Mouse (Mus musculus): Measurements from ENCODE around the gene BC052040. TPM values are rescaled to one million over a fixed set of nuclear protein-coding genes. Genes with fewer than 3 reads are reported as not detected.

Gene BC052040
- polyA plus RNA-seq, 1 experiment, result 4.5 TPM

DNA sequence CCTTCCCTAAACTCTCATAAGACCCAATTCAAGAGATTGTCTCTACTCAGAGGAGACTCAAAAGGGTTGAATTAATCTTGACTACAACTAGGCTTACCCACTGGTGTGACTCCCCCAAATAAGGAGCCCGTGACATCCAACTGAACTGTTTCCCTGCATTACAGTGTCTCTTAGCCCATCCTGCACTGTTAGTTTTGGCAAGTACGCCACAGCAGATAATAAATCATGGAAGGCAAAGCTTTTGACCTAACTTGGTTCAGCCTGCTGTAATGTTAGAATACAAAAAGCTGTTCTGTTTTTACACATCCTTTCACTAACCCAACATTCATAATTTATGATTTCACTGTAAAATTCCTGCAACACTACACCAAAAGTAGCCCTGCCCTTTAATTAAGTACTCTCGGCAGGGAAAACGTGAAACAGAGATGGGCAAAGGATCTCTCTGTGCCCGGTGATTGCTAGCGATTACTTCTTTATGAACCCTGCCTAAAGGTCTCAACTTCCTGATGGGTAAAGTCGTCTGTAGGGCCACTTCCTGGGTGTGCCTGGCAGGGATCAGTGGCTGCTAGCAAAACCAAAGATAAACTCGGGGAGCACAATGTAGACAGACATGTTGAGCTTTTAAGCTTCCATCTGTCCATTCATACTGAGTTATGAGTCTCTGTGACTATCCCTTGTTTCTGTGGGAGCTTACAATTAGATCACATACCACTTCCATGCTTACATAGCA, 194.1 kb downstream of the BC052040 start:
- peak overlapping the region; percentile 14 for H3ac ChIP-seq (ENCODE audit: control insufficient read depth, insufficient read length, low read depth)
- TF ChIP-seq MYOG (IDR thresholded peaks at IDR 0.05; ENCODE audit: control insufficient read depth, extremely low read depth, insufficient read length) (no peak), FOSL1 (IDR thresholded peaks at IDR 0.05; ENCODE audit: insufficient read depth, low read length, poor library complexity, severe bottlenecking) (no peak)

DNA sequence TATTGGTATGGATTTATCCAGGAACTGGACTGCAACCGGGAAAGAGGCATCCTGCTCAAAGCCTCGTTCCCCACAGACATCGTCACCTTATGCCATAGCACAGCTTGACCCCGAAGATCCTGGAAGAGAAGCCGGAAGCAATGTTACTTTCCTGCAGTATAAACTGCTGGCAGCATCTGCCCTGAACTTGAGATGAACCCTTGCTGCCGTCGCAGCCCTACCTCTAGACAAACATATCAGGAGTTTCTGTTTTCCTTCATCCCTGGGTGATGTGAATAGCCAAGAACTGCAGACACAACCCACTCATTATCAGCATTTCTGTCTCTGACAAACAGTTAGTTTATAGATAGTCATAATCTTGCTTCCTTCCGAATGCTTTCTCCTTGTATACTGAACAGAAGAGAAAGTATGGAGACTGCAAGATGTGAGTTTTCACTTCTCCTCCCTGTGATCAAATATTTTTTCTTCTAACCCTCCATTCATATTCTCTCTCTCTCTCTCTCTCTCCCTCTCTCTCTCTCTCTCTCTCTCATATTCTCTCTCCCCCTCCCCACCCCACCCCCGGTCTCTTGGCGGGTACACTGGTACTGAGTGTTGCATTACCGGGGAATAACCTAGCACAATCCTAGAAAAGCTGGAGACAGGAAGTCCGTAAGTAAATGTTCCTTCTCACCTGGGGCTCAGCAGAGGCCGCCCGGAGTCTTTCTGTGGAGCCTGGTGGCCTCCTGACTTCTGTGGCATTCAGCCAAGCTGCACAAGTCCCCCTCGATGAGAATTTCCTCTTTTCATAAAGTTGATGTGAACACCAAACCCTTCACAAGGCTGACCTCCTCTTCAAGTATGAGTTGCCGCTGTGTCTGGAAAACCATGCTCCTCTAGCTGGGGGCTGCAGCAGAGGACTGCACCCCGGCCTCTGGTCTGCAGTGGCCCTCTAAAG, 195.7 kb downstream of the BC052040 start:
- Histone ChIP-seq H3ac (ENCODE audit: control insufficient read depth, insufficient read length, low read depth) (no peak overlapping the region), H3K27me3 (ENCODE audit: control insufficient read depth, insufficient read depth, insufficient read length) (no peaks in the 10 kb centered on the region), H3K79me2 (ENCODE audit: control insufficient read depth, insufficient read depth) (no peaks in the 10 kb centered on the region), H3K4me3 (ENCODE audit: insufficient read depth, poor library complexity, severe bottlenecking) (no peak overlapping the region), H3K79me3 (ENCODE audit: low read depth) (no peaks in the 10 kb centered on the region), H3K36me3 (ENCODE audit: control insufficient read depth, insufficient read depth) (peaks cover 11% of the 10 kb centered on the region)
- no peak for TF ChIP-seq FOSL1 (IDR thresholded peaks at IDR 0.05; ENCODE audit: insufficient read depth, low read length, poor library complexity, severe bottlenecking)
- TF ChIP-seq MAX (IDR thresholded peaks at IDR 0.05), result no peak
- no peak for TF ChIP-seq MYOG (IDR thresholded peaks at IDR 0.05; ENCODE audit: control insufficient read depth, extremely low read depth, insufficient read length)
- TF ChIP-seq USF1 (IDR thresholded peaks at IDR 0.05; ENCODE audit: low read depth), result no peak

More for the DNA sequence above, 194.1 kb downstream of the BC052040 start:
- Histone ChIP-seq H3K36me3 (ENCODE audit: control insufficient read depth, insufficient read depth) (peaks cover 11% of the 10 kb centered on the region), H3K27me3 (ENCODE audit: control insufficient read depth, insufficient read depth, insufficient read length) (no peaks in the 10 kb centered on the region), H3K79me3 (ENCODE audit: low read depth) (no peaks in the 10 kb centered on the region), H3K4me3 (ENCODE audit: insufficient read depth, poor library complexity, severe bottlenecking) (no peak overlapping the region), H3K79me2 (ENCODE audit: control insufficient read depth, insufficient read depth) (no peaks in the 10 kb centered on the region)

DNA sequence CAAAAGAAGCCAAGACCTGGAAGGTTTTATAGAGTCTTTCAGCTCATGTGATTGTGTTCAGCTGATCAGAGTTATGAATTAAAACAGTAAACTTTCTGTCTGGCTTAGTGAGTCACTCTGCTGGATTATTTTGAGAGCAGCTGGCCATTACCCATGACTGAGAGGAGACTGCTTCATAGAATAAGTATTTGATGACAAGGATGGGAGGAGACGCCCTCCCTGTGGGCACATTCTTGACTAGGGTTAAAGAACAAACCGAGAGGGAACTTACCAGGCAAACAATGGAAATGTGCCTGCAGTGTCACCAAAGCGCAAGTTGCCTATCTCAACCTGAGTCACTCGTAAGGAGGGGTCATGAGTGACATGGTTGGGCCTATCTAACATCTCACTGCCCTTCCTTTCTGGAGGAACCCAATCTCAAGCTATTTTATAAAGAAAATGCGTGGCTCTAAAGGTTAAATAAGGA, 199.1 kb downstream of the BC052040 start:
- no peaks in the 10 kb centered on the region for H3K79me2 ChIP-seq (ENCODE audit: control insufficient read depth, insufficient read depth)
- H3ac ChIP-seq (ENCODE audit: control insufficient read depth, insufficient read length, low read depth), result no peak overlapping the region
- peak; percentile 70 for TF ChIP-seq MAX (IDR thresholded peaks at IDR 0.05)
- TF ChIP-seq MYOD1 (IDR thresholded peaks at IDR 0.05; ENCODE audit: control insufficient read depth, insufficient read length, low read depth), result peak; percentile 86
- no peak for TF ChIP-seq CTCF (IDR thresholded peaks at IDR 0.05; ENCODE audit: control insufficient read depth, insufficient read depth, insufficient read length)
- TF ChIP-seq USF1 (IDR thresholded peaks at IDR 0.05; ENCODE audit: low read depth), result peak; percentile 90
- no peak for TF ChIP-seq CEBPB (IDR thresholded peaks at IDR 0.05; ENCODE audit: low read depth)
- TF ChIP-seq MYOG (IDR thresholded peaks at IDR 0.05; ENCODE audit: control insufficient read depth, extremely low read depth, insufficient read length), result no peak
- peak; percentile 80 for TF ChIP-seq FOSL1 (IDR thresholded peaks at IDR 0.05; ENCODE audit: insufficient read depth, low read length, poor library complexity, severe bottlenecking)
- H3K4me3 ChIP-seq (ENCODE audit: insufficient read depth, poor library complexity, severe bottlenecking), result no peak overlapping the region
- H3K79me3 ChIP-seq (ENCODE audit: low read depth), result no peaks in the 10 kb centered on the region
- peaks cover 11% of the 10 kb centered on the region for H3K36me3 ChIP-seq (ENCODE audit: control insufficient read depth, insufficient read depth)
- no peaks in the 10 kb centered on the region for H3K27me3 ChIP-seq (ENCODE audit: control insufficient read depth, insufficient read depth, insufficient read length)

DNA sequence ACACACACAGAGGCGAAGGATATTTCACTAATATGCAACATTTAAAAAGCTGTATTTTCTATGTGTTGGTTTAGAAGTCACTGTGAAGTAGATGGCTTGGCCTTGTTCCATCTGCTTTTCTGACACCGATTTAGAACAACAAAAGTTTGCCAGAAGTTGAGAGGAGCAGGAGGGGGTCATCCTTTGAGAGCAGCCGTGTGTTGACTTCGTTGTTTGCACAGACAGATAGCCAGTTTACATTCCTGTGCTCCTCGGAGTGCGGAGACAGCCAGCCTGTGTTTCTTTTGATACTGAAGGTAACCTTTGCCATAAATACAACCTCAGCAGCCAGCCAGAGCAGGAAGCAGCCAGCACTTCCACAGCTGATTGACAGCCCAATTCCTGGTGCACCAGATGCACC, 204.2 kb downstream of the BC052040 start:
- Histone ChIP-seq H3K36me3 (ENCODE audit: control insufficient read depth, insufficient read depth) (no peaks in the 10 kb centered on the region), H3K4me3 (ENCODE audit: insufficient read depth, poor library complexity, severe bottlenecking) (no peak overlapping the region), H3K79me3 (ENCODE audit: low read depth) (no peaks in the 10 kb centered on the region), H3K79me2 (ENCODE audit: control insufficient read depth, insufficient read depth) (no peaks in the 10 kb centered on the region), H3ac (ENCODE audit: control insufficient read depth, insufficient read length, low read depth) (no peak overlapping the region), H3K27me3 (ENCODE audit: control insufficient read depth, insufficient read depth, insufficient read length) (no peaks in the 10 kb centered on the region)
- TF ChIP-seq FOSL1 (IDR thresholded peaks at IDR 0.05; ENCODE audit: insufficient read depth, low read length, poor library complexity, severe bottlenecking) (no peak), CEBPB (IDR thresholded peaks at IDR 0.05; ENCODE audit: low read depth) (no peak), MYOD1 (IDR thresholded peaks at IDR 0.05; ENCODE audit: control insufficient read depth, insufficient read length, low read depth) (no peak), MYOG (IDR thresholded peaks at IDR 0.05; ENCODE audit: control insufficient read depth, extremely low read depth, insufficient read length) (no peak), CTCF (IDR thresholded peaks at IDR 0.05; ENCODE audit: control insufficient read depth, insufficient read depth, insufficient read length) (no peak), USF1 (IDR thresholded peaks at IDR 0.05; ENCODE audit: low read depth) (no peak), MAX (IDR thresholded peaks at IDR 0.05) (no peak)

DNA sequence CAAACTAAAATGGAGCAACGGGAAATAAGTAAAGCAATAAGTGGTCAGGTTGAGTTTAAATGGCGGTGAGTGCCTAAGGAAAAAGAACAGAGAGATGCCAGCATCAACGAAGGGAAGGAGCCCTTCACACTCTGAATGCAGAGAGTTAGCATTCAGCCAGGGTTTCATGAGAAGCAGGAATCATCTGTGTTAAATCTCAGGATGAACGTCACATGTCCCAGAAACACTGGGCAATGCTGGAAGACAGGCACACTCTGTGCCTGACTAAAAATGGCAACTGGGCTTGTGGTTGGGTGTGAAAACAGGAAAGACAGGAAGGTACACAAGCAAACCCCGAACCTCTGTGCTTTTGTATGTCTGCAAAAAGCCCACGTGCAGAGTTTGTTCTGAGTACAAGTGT, 217.3 kb downstream of the BC052040 start:
- H3K79me3 ChIP-seq (ENCODE audit: low read depth), result no peaks in the 10 kb centered on the region
- no peaks in the 10 kb centered on the region for H3K79me2 ChIP-seq (ENCODE audit: control insufficient read depth, insufficient read depth)
- no peaks in the 10 kb centered on the region for H3K36me3 ChIP-seq (ENCODE audit: control insufficient read depth, insufficient read depth)
- TF ChIP-seq CEBPB (IDR thresholded peaks at IDR 0.05; ENCODE audit: low read depth) (no peak), MAX (IDR thresholded peaks at IDR 0.05) (no peak), FOSL1 (IDR thresholded peaks at IDR 0.05; ENCODE audit: insufficient read depth, low read length, poor library complexity, severe bottlenecking) (no peak), USF1 (IDR thresholded peaks at IDR 0.05; ENCODE audit: low read depth) (no peak), MYOD1 (IDR thresholded peaks at IDR 0.05; ENCODE audit: control insufficient read depth, insufficient read length, low read depth) (no peak), MYOG (IDR thresholded peaks at IDR 0.05; ENCODE audit: control insufficient read depth, extremely low read depth, insufficient read length) (no peak)
- H3K4me3 ChIP-seq (ENCODE audit: insufficient read depth, poor library complexity, severe bottlenecking), result no peak overlapping the region
- no peak overlapping the region for H3ac ChIP-seq (ENCODE audit: control insufficient read depth, insufficient read length, low read depth)
- no peaks in the 10 kb centered on the region for H3K27me3 ChIP-seq (ENCODE audit: control insufficient read depth, insufficient read depth, insufficient read length)
